Mouse (Mus musculus) MEL (cell line): ENCODE data around the gene Gm37240. TPM values are rescaled to one million over a fixed set of nuclear protein-coding genes. Genes with fewer than 3 reads are reported as not detected.

Experiments
- DNase-seq: peaks from one replicate; pipeline ENCODE4 v3.0.0; 2011; ENCODE audit warnings: low read depth, low spot score
- H3K27ac ChIP-seq: 2 replicates; pipeline ENCODE4 v1.5.1; 2012; ENCODE audit warnings: low read depth, mild to moderate bottlenecking, control low read depth, low read length, moderate library complexity; ENCODE audit not compliant: control insufficient read depth
- H3K27me3 ChIP-seq, 2 experiments: fragments of 150-350 bp in 1 of 2; sonication (generic) in 1 of 2; 2 replicates each; pipeline ENCODE4 v1.6.1; 2012; ENCODE audit warnings: low read length in 2 of 2, mild to moderate bottlenecking in 2 of 2, improper control_type of control experiment in 1 of 2, moderate library complexity in 1 of 2; ENCODE audit not compliant: insufficient read depth in 2 of 2, control insufficient read depth in 1 of 2
- H3K36me3 ChIP-seq, 2 experiments: 2 replicates each; pipeline ENCODE4 v1.6.1; 2012 to 2014; ENCODE audit warnings: low read length in 2 of 2, improper control_type of control experiment in 1 of 2, inconsistent platforms in 1 of 2, mild to moderate bottlenecking in 1 of 2; ENCODE audit not compliant: insufficient read depth in 2 of 2, control insufficient read depth in 1 of 2
- H3K4me1 ChIP-seq, 2 experiments: fragments of 150-350 bp in 1 of 2; sonication (generic) in 1 of 2; 2 replicates each; pipeline ENCODE4 v1.6.1; 2012; ENCODE audit warnings: low read length in 2 of 2, improper control_type of control experiment in 1 of 2, mild to moderate bottlenecking in 1 of 2; ENCODE audit not compliant: insufficient read depth in 2 of 2, control insufficient read depth in 1 of 2
- H3K4me3 ChIP-seq, 2 experiments: fragments of 150-350 bp in 1 of 2; sonication (generic) in 1 of 2; 2 replicates each; pipeline ENCODE4 v1.5.1; 2012; ENCODE audit warnings: low read depth in 2 of 2, low read length in 2 of 2, mild to moderate bottlenecking in 2 of 2, moderate library complexity in 2 of 2, control low read depth in 1 of 2, improper control_type of control experiment in 1 of 2; ENCODE audit not compliant: control insufficient read depth in 1 of 2, insufficient read depth in 1 of 2
- H3K79me2 ChIP-seq: 2 replicates; pipeline ENCODE4 v1.6.1; 2012; ENCODE audit warnings: mild to moderate bottlenecking, low read length, moderate library complexity; ENCODE audit not compliant: control insufficient read depth, poor library complexity, insufficient read depth
- H3K9ac ChIP-seq: 2 replicates; pipeline ENCODE4 v1.6.1; 2012; ENCODE audit warnings: low read depth, mild to moderate bottlenecking, control low read depth, low read length, moderate library complexity; ENCODE audit not compliant: control insufficient read depth, poor library complexity, severe bottlenecking
- H3K9me3 ChIP-seq: fragments of 150-350 bp; sonication (generic); replicated peaks from 2 replicates; pipeline ENCODE4 v1.6.1; 2012; ENCODE audit warnings: mild to moderate bottlenecking, low read length, improper control_type of control experiment, moderate library complexity; ENCODE audit not compliant: insufficient read depth
- CTCF ChIP-seq, 3 experiments: IDR thresholded peaks in 2 of 3; conservative IDR thresholded peaks in 1 of 3; 2 replicates each; pipeline ENCODE4 v1.5.1; 2011 to 2012; ENCODE audit warnings: low read length in 3 of 3, low read depth in 2 of 3, mild to moderate bottlenecking in 2 of 3, improper control_type of control experiment in 1 of 3, inconsistent platforms in 1 of 3, mixed read lengths in 1 of 3, moderate library complexity in 1 of 3; ENCODE audit not compliant: control insufficient read depth in 1 of 3, insufficient read depth in 1 of 3, poor library complexity in 1 of 3, severe bottlenecking in 1 of 3
- E2F4 ChIP-seq: IDR thresholded peaks from 2 replicates; pipeline ENCODE4 v1.6.1; 2011; ENCODE audit warnings: low read depth, low read length, improper control_type of control experiment, borderline replicate concordance
- ELF1 ChIP-seq: IDR thresholded peaks from 2 replicates; pipeline ENCODE4 v1.6.1; 2014; ENCODE audit warnings: low read depth, mild to moderate bottlenecking, inconsistent platforms, low read length, improper control_type of control experiment, moderate library complexity
- ETS1 ChIP-seq: IDR thresholded peaks from 2 replicates; pipeline ENCODE4 v1.6.1; 2012; ENCODE audit warnings: low read depth, mild to moderate bottlenecking, inconsistent platforms, low read length, improper control_type of control experiment, moderate library complexity
- GATA1 ChIP-seq: IDR thresholded peaks from 2 replicates; pipeline ENCODE4 v1.6.1; 2011; ENCODE audit warnings: low read depth, low read length, improper control_type of control experiment
- HCFC1 ChIP-seq: IDR thresholded peaks from 2 replicates; pipeline ENCODE4 v1.6.1; 2012; ENCODE audit warnings: low read depth, mild to moderate bottlenecking, inconsistent platforms, low read length, improper control_type of control experiment, moderate library complexity
- KAT2A ChIP-seq: conservative IDR thresholded peaks from 2 replicates; pipeline ENCODE4 v1.6.1; 2012; ENCODE audit warnings: low read depth, low read length, improper control_type of control experiment, inconsistent platforms
- MAFK ChIP-seq: IDR thresholded peaks from 2 replicates; pipeline ENCODE4 v1.6.1; 2011; ENCODE audit warnings: low read depth, mild to moderate bottlenecking, low read length, improper control_type of control experiment, borderline replicate concordance
- MEF2A ChIP-seq: IDR thresholded peaks from 2 replicates; pipeline ENCODE4 v1.6.1; 2014; ENCODE audit warnings: low read depth, mild to moderate bottlenecking, inconsistent platforms, low read length, improper control_type of control experiment; ENCODE audit not compliant: poor library complexity, insufficient replicate concordance, severe bottlenecking; ENCODE audit errors: extremely low read depth
- MYB ChIP-seq: IDR thresholded peaks from 2 replicates; pipeline ENCODE4 v1.6.1; 2011; ENCODE audit warnings: mild to moderate bottlenecking, low read depth, low read length, improper control_type of control experiment
- POLR2AphosphoS5 ChIP-seq: IDR thresholded peaks from 2 replicates; pipeline ENCODE4 v1.6.1; 2012; ENCODE audit warnings: low read depth, borderline replicate concordance, mild to moderate bottlenecking, inconsistent platforms, low read length, moderate library complexity, mixed read lengths
- RAD21 ChIP-seq: IDR thresholded peaks from 2 replicates; pipeline ENCODE4 v1.6.1; 2011; ENCODE audit warnings: mild to moderate bottlenecking, low read depth, low read length, improper control_type of control experiment
- RCOR1 ChIP-seq: IDR thresholded peaks from 2 replicates; pipeline ENCODE4 v1.6.1; 2012; ENCODE audit warnings: low read depth, mild to moderate bottlenecking, inconsistent platforms, low read length, improper control_type of control experiment
- SIN3A ChIP-seq: IDR thresholded peaks from 2 replicates; pipeline ENCODE4 v1.6.1; 2012; ENCODE audit warnings: low read length, improper control_type of control experiment, inconsistent platforms
- TAL1 ChIP-seq: IDR thresholded peaks from 2 replicates; pipeline ENCODE4 v1.6.1; 2012; ENCODE audit warnings: mild to moderate bottlenecking, inconsistent platforms, low read length, moderate library complexity, mixed read lengths
- USF2 ChIP-seq, 2 experiments: IDR thresholded peaks; 2 replicates each; pipeline ENCODE4 v1.6.1; 2011 to 2012; ENCODE audit warnings: improper control_type of control experiment in 2 of 2, low read length in 2 of 2, borderline replicate concordance in 1 of 2, inconsistent platforms in 1 of 2, low read depth in 1 of 2, mild to moderate bottlenecking in 1 of 2; ENCODE audit not compliant: insufficient read depth in 1 of 2
- ZC3H11A ChIP-seq: IDR thresholded peaks from 2 replicates; pipeline ENCODE4 v1.6.1; 2012; ENCODE audit warnings: low read depth, mild to moderate bottlenecking, inconsistent platforms, low read length, improper control_type of control experiment
- ZMIZ1 ChIP-seq: IDR thresholded peaks from 2 replicates; pipeline ENCODE4 v1.6.1; 2012; ENCODE audit warnings: low read depth, mild to moderate bottlenecking, inconsistent platforms, low read length, improper control_type of control experiment, moderate library complexity
- ZNF384 ChIP-seq: IDR thresholded peaks from 2 replicates; pipeline ENCODE4 v1.6.1; 2012; ENCODE audit warnings: low read depth, mild to moderate bottlenecking, inconsistent platforms, low read length, improper control_type of control experiment
- polyA plus RNA-seq, 2 experiments: library from polyadenylated mRNA; stranded (reverse) in 1 of 2; unstranded in 1 of 2; fragments of >175 nt in 1 of 2; fragments of >200 nt in 1 of 2; gene quantifications; 2 replicates each; pipeline versions ENCODE4 v1.2.1 to v1.2.4; 2012; ENCODE audit warnings: low replicate concordance in 2 of 2, low read depth in 1 of 2; ENCODE audit not compliant: insufficient read length in 2 of 2, insufficient read depth in 1 of 2, missing spikeins in 1 of 2
- total RNA-seq: library from RNA; depleted of rRNA; stranded (reverse); fragments of 300-350 nt; gene quantifications from 2 replicates; pipeline ENCODE4 v1.2.3, GENCODE M21; 2012

The Gm37240 gene
- total and polyA plus RNA-seq, 3 experiments = 0.04 TPM; not detected in 2

DNA sequence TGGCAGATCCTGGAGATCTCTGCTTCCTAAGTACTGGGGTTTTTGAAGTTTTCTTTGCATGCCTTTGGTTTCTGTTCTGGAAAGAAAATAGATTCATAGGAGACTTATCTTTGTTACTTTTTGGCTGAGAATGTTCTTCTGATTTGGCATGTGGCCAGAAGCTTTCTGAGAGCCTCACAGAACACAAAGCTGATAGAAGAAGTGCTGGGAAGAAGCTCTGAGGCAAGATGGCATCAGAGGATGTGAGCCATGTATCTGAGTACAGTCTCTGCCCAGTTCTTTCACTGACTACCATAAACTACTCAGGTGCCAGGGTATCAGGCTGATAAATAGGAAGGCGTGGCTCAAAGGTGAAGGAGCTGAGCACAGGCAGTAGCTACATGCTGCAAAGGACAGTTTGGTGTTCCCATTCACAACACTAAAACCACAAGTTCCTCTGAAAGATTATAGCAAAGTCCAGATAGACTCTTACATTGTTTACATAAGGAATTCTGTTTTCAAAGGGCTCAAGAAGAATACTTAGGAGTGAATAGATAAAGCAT lies 1019.8 kb downstream of the Gm37240 start:
- peaks cover 6 to 19% of the 10 kb centered on the region in 2 experiments for H3K4me1 ChIP-seq
- H3K27ac ChIP-seq = no peak overlapping the region; the same call in 1 of the 2 replicates

DNA sequence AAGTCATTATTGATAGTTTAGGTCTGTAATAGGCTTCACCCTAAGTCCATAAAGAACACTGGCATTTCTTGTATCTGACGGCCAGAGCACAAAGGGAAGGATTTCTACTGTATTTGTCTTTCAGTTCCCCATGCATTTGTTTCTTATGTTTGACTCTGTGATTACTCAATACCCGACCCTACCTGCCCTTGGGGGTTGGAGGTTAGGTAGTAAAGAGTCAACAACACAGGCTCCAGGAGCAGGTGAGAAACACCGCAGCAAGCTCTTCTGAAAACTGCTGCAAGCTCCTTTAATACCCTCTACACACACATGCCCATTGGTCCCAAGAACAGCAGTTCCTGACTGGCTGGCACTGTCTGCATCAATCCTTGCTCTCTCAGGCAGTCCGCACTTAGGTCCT lies 1020.5 kb downstream of the Gm37240 start:
- H3K4me1 ChIP-seq = peaks cover 6 to 21% of the 10 kb centered on the region in 2 experiments
- H3K4me3 ChIP-seq = no peak overlapping the region
- no peak overlapping the region for H3K27ac ChIP-seq
- no peak for TF ChIP-seq E2F4
- no peak for TF ChIP-seq MAFK
- TF ChIP-seq ZC3H11A = no peak
- TF ChIP-seq TAL1 = no peak
- no peak for TF ChIP-seq GATA1
- TF ChIP-seq, all 39 proteins: peak for 0
- Histone ChIP-seq H3K9me3 (no peaks in the 10 kb centered on the region), H3K9ac (no peak overlapping the region), H3K79me2 (peaks cover 6% of the 10 kb centered on the region; the same call in 1 of the 2 replicates), H3K27me3 (no peaks in the 10 kb centered on the region), H3K36me3 (peaks cover 0 to 23% of the 10 kb centered on the region in 2 experiments; a peak in 3 of 4 replicates)
- no peak for DNase-seq

More for the DNA sequence above, 1019.8 kb downstream of the Gm37240 start:
- DNase-seq = peak; percentile 82
- Histone ChIP-seq H3K9ac (no peak overlapping the region), H3K27me3 (no peaks in the 10 kb centered on the region), H3K36me3 (peaks cover 0 to 21% of the 10 kb centered on the region in 2 experiments; a peak in 3 of 4 replicates)
- TF ChIP-seq MYB (no peak), MEF2A (no peak), HCFC1 (no peak), RAD21 (no peak), CTCF (IDR thresholded peaks at IDR 0.05 in 2 of 3, conservative IDR thresholded peaks at IDR 0.05 in 1 of 3; ENCODE audit: control insufficient read depth in 1 of 3, insufficient read depth in 1 of 3, low read depth in 2 of 3, low read length in 3 of 3, poor library complexity in 1 of 3, severe bottlenecking in 1 of 3) (no peak), ELF1 (no peak), POLR2AphosphoS5 (no peak), ZMIZ1 (no peak), ETS1 (0 out of 2 replicates have a peak, but pooled peaks have one; percentile 25), TAL1 (no peak), GATA1 (peak; percentile 48), ZNF384 (no peak), KAT2A (no peak), USF2 (IDR thresholded peaks at IDR 0.05; ENCODE audit: borderline replicate concordance in 1 of 2, insufficient read depth in 1 of 2, low read depth in 1 of 2, low read length in 2 of 2) (no peak), RCOR1 (peak; percentile 76), SIN3A (0 out of 2 replicates have a peak, but pooled peaks have one; percentile 34)
- TF ChIP-seq, all 39 proteins: peak for 4
- Histone ChIP-seq H3K4me3 (no peak overlapping the region), H3K9me3 (no peaks in the 10 kb centered on the region), H3K79me2 (peaks cover 5% of the 10 kb centered on the region; the same call in 1 of the 2 replicates)
